Mouse (Mus musculus) urinary bladder, postnatal 10 days (tissue): ENCODE measurements around the gene Mccc1.

Experiments
- DNase-seq: peaks from one replicate; pipeline ENCODE4 v3.0.0; 2022; ENCODE audit warnings: low spot score

The Mccc1 gene

GRCm38 (mm10) chr3:36000275-36001239, at the start of gene Mccc1:
TSS of gene Mccc1 (minus strand) at chr3:36000678.
- DNase-seq = peak; percentile 77

GRCm38 (mm10) chr3:36049106-36049505, 48.6 kb upstream of the Mccc1 start:
- no peak for DNase-seq

DNA sequence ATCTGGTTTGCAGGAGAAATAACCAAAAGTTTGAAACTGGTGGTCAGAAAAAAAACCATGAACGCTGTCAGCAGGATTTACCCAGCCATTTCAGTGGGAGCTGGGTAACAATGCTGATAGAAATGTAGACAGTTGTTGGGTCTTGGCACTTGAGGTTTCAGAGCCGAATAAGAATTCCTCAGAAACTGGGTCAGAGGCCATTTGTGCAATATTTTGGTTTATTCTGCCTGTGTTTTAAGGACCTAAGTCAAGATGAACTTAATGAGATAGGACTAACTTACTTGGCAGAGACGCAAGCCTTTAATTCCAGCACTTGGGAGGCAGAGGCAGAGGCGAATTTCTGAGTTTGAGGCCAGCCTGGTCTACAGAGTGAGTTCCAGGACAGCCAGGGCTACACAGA, 44.6 kb upstream of the Mccc1 start:
- DNase-seq = no peak

DNA sequence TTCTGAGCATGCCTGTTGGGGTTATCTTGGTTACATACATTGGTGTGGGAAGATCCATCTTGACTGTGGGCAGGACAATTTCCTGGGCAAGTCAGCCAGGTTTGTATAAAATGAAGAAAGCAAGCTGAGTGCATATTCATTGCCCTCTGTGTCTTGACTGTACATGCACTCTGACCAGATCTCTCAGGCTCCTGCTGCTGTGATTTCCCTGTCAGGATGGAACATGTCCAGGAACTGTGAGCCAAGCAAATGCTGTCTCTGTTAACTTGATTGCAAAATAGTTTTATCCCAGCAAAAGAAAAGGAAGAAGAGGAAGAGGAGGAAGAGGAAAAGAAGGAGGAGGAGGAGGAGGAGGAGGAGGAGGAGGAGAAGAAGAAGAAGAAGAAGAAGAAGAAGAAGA, 44.0 kb upstream of the Mccc1 start:
- DNase-seq = no peak

DNA sequence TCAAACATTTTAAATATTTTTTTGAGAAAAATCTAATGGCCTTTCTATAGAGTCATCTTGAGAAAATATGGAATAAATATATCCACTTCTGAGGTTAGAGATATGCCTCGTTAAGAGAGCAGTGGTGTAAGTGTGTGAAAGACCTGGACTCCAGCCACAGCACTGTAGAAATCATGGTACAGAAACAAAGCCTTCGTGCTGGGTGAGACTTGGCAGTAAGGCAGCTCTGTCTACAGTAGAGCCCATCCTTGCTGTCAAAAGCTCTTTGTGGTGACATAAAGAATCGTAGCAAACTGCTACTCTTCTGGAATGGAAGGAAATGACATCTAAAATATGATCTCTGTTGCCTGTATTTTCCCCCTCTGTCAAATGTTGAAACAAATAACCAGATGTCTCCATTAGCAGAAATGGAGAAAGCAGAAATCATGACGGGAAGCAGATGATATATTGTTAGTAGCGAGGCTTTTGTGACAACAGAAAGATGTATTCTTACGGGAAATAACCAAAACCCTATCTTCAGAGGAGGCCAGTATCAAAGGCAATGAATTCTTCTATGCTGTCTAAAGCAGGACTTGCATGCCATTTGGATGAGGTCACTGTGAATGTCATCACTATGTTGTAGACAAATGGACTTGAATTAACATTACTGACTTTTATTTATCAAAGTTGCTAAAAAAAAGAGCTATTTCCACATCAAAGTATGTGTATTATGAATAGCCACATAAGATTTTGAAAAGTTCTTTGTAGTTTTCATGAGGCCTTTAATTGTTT, 31.4 kb upstream of the Mccc1 start:
- no peak for DNase-seq

GRCm38 (mm10) chr3:36029993-36030392, 29.5 kb upstream of the Mccc1 start:
- DNase-seq = no peak

GRCm38 (mm10) chr3:36025732-36026131, 25.3 kb upstream of the Mccc1 start:
- no peak for DNase-seq

DNA sequence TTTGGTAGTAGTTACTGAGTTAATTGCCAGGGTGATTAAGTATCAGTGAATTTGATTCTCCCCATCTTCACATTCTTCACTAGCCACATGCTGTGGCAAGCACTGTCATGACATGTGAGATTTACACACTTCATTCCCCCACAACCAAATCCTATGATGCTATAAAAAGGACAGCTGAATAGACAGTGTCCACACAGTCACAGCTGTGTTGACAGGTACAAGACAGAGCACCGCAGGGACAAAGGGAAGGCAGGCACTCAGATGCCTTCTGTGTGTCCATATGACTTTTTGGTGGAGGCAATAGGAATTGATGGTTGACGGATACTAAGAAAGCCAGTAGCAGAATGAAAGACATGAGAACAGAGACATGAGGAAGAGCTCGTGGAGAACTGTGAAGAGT, 10.8 kb upstream of the Mccc1 start:
- DNase-seq = no peak

- DNase-seq = no peak
These were observed 8.1 kb upstream of the Mccc1 start for GRCm38 (mm10) chr3:36008411-36009154.

- no peak for DNase-seq
These were observed 3.8 kb upstream of the Mccc1 start for GRCm38 (mm10) chr3:36004028-36004895.

GRCm38 (mm10) chr3:35994552-35995531, 5.6 kb downstream of the Mccc1 start:
- no peak for DNase-seq

- no peak for DNase-seq
These were observed 9.8 kb downstream of the Mccc1 start for GRCm38 (mm10) chr3:35990715-35991114.

DNA sequence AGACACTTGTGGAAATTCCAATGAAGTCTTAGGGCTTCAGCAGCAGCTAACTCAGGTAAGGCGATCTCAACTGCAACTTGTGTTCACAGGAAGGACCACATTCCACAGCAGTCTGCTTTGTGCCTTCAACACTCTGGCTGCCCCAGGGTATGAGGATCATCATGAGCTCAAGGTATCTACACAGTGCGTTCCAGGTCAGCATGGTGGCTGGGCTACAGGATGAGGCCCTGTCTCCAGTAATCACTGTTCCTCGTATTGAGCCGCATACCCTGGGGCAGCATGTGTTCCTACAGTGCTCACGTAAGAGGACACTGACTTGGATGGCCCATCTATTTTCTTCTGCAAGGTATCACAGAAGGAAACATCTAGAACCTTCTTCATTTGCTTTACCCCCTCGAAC, 12.4 kb downstream of the Mccc1 start:
- DNase-seq = no peak

- DNase-seq = no peak
These were observed 14.2 kb downstream of the Mccc1 start for GRCm38 (mm10) chr3:35986266-35986665.

DNA sequence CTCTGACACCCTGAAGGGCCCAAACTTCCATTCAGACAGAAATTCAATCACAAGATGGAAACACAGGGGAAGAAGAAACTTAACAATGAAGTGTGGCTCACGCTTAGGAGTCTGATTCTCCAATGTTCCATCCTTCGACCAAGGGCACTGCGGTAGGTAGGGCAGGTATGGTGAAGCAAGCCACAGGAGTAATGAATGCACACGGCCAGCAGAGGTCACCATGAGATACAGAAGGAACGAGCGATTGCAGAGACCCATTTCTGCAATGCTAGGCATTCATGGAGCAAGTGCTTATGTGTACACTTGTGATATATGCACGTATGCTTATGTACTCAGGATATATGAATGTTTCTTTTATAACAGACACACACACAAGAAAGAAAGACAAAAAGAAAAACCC, 26.9 kb downstream of the Mccc1 start:
- no peak for DNase-seq

DNA sequence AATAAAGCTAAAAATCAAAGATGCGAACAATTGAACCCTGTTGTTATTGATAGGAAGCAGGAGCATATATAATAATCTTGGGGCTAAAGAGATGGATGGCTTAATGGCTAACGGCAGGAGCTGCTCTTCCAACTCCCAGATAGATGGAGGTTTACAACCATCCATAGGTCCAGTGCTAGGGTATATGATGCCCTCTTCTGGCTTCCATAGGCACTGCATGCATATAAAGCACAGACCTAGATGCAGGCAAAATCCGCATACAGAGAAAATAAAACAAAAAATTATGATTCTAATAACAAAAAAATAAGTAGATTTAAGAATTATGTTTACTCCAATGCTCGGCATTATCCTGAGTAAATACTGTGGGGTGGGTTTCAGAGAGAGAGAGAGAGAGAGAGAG, 27.5 kb downstream of the Mccc1 start:
- no peak for DNase-seq

GRCm38 (mm10) chr3:35971149-35971548, 29.3 kb downstream of the Mccc1 start:
- no peak for DNase-seq

DNA sequence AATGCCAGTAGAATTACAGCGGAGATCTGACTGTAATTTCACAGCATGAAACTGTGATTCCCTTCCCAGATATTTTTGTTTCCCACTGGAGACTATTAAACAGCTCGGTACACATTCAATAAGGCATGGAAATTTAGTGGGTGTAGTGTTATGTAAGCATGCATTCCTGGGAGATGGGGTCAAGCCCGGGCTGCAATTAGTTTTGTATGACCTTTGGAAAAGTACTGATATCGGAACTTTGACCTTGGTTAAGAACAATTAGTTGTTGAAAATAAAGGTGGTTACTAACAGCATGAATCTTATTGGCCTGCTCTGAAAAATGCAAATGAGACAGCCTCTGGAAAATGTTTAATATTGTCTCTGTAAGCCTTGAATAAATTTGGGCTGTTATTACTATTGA, 30.0 kb downstream of the Mccc1 start:
- DNase-seq = no peak

DNA sequence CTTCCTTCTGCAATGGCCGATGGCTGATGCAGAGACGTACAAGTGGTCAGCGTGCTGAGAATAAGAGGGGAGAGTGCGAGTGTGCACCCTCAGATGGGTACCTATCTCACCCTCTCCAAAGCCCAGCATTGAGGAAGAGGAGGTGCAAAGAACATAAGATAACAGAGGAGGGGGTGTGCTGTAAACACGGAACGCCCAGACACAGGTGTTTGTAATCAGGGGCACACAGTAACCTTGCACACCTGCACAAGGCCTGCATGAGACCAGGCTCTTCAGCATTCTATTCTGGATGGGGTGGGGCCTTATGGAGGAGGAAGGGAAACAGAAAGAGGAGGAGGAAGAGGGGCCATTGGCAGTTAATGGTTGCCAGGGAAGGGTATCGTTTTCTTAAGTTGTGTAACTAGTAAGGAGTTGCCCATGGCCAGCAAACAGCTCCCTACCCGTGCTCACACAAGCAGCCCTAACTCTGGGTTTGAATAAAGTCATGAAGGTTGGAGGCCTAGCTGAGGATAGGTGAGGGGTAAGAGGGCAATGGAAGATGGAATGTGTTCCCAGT, 33.0 kb downstream of the Mccc1 start:
- no peak for DNase-seq

- no peak for DNase-seq
These were observed 34.0 kb downstream of the Mccc1 start for GRCm38 (mm10) chr3:35966493-35966892.
